Mouse (Mus musculus) frontal cortex, adult 2 months (tissue): ENCODE measurements around the gene Dapk2. TPM values are rescaled to one million over a fixed set of nuclear protein-coding genes. Genes with fewer than 3 reads are reported as not detected.
A peak's percentile ranks its signal among the peaks of the same experiment; 100 is the strongest.

Experiments used
- DNase-seq, 2 experiments: peaks; one replicate each; pipeline ENCODE4 v3.0.0; 2022; ENCODE audit warnings: low spot score in 1 of 2; ENCODE audit errors: extremely low spot score in 1 of 2
- polyA plus RNA-seq: library from polyadenylated mRNA; depleted of rRNA; stranded (reverse); fragments of >200 nt; gene quantifications from 2 replicates; pipeline ENCODE4 v1.2.3, GENCODE M21; 2012; rRNA removed

Dapk2 gene
- polyA plus RNA-seq, 1 experiment: 2.1 TPM

DNA sequence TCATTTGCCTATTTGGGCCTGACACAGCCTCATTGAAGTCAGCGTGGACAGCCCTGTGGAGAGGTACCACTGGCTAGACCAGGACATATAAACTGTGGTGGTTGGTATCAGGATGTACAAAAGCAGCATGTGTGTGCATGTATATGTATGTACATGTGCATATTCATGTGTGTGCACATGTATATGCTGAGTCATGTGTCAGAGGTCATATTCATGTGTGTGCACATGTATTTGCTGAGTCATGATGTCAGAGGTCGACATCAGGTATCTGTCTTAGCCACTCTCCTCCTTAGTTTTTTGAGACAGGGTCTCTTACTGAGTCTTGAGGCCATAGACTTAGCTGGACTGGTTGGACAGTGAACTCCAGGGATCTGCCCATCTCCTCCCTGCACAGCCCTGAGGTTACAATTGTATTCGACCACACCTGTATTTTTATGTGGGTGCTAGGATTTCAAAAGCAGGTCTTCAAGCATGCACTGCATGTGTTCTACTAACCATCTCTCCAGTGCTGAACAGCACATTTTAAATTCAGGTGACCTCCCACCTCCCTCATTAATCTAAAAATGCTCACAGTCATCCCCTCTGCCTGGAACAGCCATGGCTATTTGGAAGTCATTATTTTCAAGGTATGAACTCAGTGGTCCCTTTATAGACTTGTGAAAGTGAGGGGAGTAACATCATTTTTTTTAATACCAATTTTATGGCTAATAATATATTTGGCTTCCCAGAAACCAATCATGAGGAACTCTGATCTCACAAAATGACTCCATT lies 146.5 kb downstream of the Dapk2 start:
- no peak for DNase-seq

DNA sequence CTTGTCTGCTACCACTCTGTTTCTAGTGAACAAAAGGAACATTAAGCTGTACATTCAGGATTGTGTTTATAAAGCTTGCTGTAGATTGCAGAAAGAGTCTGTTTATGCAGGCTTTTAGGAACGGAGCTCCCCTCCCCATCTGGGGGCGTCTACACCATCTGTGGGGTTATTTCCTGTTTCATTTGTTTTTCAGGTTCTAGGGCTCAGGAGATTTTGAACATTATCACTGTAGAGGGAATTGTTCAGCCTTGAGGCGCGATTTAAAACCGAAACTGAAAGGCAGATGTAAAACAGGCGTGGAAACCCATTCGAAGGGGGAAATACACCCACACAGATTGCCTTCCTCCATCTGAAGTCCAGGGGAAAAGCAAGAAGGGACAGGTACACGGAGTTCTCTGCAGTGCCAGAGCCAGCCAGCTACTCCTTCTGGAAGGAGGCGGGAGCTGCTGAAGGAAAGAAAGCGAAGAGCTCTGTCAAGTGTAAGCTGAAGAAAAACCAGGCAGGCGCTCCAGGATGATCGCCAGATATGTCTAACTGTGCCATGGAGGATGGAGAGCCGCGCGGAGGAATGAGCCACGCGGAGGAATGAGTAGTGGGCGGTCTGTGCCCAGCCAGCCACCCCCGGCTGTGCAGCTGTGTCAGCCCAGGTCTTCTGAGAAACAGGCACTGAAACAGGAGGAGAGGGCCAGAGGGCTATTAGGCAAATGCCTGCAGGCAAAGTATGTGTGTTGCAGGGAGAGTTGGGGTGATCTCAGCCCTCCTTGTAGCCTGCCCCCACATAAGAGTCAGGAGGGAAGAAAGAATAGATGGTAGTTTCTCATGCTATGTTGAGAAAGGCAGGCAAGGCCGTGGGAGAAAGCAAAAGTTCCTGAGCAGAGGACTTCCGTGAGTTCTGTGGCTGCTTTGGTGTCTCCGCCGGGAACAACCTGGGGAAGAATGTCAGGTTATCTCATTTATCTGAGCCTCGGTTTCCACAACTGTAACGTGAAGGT lies 147.4 kb downstream of the Dapk2 start:
- DNase-seq: peak; percentile 83 to 86

DNA sequence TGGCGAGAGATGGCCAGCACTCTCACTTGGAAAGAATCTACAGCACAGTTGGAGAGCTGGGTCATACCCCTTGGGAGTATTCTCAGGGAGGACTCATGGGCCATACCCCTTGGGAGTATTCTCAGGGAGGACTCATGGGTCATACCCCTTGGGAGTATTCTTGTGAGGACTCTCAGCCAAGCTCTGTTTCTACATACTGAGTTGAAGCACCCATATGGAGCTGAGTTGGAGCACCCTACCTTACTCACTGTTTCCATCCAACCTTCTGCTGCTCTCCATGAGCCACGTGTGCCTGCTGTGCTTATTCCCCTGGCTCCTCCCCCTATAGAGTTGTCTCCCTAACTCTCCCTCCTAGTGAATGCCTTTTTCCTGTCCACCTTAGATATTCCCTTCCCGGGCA lies 148.4 kb downstream of the Dapk2 start:
- no peak for DNase-seq

DNA sequence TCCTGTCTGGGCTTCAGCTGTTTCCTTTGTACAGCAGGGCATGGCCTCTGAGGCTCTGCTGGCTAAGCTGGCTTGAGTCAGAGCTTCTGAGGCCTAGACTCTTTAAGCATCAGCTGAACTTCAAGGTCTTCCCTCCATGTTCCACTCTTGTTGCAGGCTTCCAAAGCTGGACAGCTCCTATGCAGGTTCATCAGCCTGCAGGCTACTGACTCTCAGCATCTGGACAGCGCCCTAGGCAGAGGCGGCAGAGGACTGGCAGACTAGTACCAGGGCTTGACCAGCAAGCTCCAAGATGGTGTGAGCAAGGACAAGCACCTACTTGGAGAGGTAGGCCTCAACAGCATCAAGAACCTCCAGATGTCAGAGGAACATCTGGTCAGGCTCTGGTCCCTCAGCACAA lies 149.3 kb downstream of the Dapk2 start:
- DNase-seq: no peak

DNA sequence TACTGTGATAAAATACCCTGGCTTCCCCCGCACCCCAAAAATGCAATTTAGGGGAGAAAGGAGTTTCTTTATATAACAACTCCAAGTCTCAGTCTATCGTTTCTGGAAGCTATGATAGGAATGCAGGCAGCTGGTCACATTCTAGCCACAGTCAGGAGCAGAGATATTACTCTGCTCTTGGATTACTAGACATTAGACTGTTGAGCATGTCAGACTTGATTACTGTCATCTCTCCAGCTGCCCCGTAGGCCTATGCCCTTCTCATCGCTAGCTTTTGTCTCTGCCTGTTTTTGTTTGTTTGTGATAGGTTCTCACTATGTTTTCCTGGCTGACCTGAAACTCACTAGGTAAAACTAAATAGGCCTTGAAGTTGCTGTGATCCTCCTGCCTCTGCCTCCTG lies 150.7 kb downstream of the Dapk2 start:
- DNase-seq: no peak

DNA sequence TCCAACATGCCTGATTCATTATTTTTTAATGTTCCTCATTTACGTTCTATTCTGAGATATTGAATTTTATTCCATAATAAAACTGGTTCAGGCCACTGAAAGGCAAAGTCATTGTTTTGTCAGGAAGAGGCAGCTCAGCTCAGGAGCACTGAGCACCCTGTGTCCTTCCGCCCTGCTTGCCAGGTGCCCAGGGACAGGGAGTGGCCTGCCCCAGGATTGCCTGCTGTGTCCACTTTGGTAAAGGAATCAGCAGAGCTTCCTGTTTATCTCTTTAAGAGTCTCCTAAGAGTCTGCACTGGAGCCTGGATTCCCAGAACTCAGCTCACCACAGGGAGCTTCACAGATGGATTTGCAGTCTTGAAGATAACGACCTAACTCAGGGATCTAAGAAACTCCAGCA lies 153.4 kb downstream of the Dapk2 start:
- DNase-seq: no peak

DNA sequence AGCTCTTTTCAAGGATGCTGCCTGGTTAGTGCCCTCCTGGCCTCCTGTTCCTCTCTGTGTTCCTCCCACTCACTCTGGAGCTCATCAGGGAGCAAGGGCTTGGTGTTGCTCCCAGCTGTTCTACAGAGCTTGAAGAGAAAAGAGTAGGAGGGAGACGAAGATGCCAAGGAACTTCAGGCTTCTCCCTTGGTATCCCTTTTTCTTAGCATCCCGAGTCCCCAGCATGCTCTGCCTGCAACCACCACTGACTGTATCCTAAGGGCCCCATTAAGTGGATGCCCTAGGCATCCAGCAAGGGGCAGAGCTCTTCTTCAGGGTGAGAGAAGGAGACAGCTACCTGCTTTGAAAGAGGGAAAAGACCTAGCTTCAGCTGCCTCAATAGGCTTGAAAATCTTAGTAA lies 158.6 kb downstream of the Dapk2 start:
- DNase-seq: no peak

Other genes with a start within 250 kb of the Dapk2 start
- 19.9 and 25.8 TPM in 2 replicates for gene Trip4, start 249.4 kb upstream of the Dapk2 start, polyA plus RNA-seq
- gene Csnk1g1, start 249.3 kb upstream of the Dapk2 start, polyA plus RNA-seq: 20.3 and 22.4 TPM in 2 replicates
- gene Ppib, start 98.0 kb upstream of the Dapk2 start, polyA plus RNA-seq: 239 and 279 TPM in 2 replicates
- gene Snx22, start 88.5 kb upstream of the Dapk2 start, polyA plus RNA-seq: 6.2 TPM in 2 replicates
- 89.1 and 93.5 TPM in 2 replicates for gene Snx1, start 31.6 kb upstream of the Dapk2 start, polyA plus RNA-seq
- gene Ciao2a, start 31.6 kb upstream of the Dapk2 start, polyA plus RNA-seq: 29.4 and 31.7 TPM in 2 replicates
- gene Herc1, start 192.2 kb downstream of the Dapk2 start, polyA plus RNA-seq: 64.9 and 68.6 TPM in 2 replicates